Mouse (Mus musculus) intestine, embryonic 15.5 days (tissue): ENCODE measurements around the gene Ifnk. TPM values are rescaled to one million over a fixed set of nuclear protein-coding genes. Genes with fewer than 3 reads are reported as not detected.

Source experiments
- ATAC-seq: fragments of 200-750 bp; cut with Nextera tagmentation; 2 replicates; pipeline ENCODE4 v1.8.0; 2017; ENCODE audit warnings: moderate TSS enrichment, moderate library complexity
- H3K27ac ChIP-seq: fragments of 300-500 bp; sonication (generic); 2 replicates; pipeline ENCODE4 v1.5.1; 2015; ENCODE audit warnings: mild to moderate bottlenecking, inconsistent platforms
- H3K27me3 ChIP-seq: fragments of 300-500 bp; sonication (generic); replicated peaks from 2 replicates; pipeline ENCODE4 v1.6.1; 2015; ENCODE audit warnings: inconsistent platforms
- H3K36me3 ChIP-seq: fragments of 300-500 bp; sonication (generic); 2 replicates; pipeline ENCODE4 v1.6.1; 2015; ENCODE audit warnings: inconsistent platforms
- H3K4me1 ChIP-seq: fragments of 300-500 bp; sonication (generic); replicated peaks from 2 replicates; pipeline ENCODE4 v1.6.1; 2015; ENCODE audit warnings: inconsistent platforms
- H3K4me2 ChIP-seq: fragments of 300-500 bp; sonication (generic); replicated peaks from 2 replicates; pipeline ENCODE4 v1.6.1; 2015; ENCODE audit warnings: mild to moderate bottlenecking, inconsistent platforms
- H3K4me3 ChIP-seq: fragments of 300-500 bp; sonication (generic); replicated peaks from 2 replicates; pipeline ENCODE4 v1.5.1; 2015; ENCODE audit warnings: inconsistent platforms
- H3K9ac ChIP-seq: fragments of 300-500 bp; sonication (generic); 2 replicates; pipeline ENCODE4 v1.6.1; 2015; ENCODE audit warnings: inconsistent platforms
- H3K9me3 ChIP-seq: fragments of 300-500 bp; sonication (generic); 2 replicates; pipeline ENCODE4 v1.6.1; 2016; ENCODE audit warnings: inconsistent platforms
- WGBS: fragments of 180-500 bp; shearing (Covaris S2); methylation state at CpG from one replicate; pipeline ENCODE4 v1.1.7; 2015; 5-methylcytosine and 5-hydroxymethylcytosine counted together
- polyA plus RNA-seq: library from polyadenylated mRNA; unstranded; fragments of >200 nt; fragmentation: Nextera tagmentation; extraction: Ambion mirVana; gene quantifications from 2 replicates; pipeline ENCODE4 v1.2.1, GENCODE M21; 2015

Ifnk gene
- polyA plus RNA-seq: 0.49 and 0.64 TPM in 2 replicates

DNA sequence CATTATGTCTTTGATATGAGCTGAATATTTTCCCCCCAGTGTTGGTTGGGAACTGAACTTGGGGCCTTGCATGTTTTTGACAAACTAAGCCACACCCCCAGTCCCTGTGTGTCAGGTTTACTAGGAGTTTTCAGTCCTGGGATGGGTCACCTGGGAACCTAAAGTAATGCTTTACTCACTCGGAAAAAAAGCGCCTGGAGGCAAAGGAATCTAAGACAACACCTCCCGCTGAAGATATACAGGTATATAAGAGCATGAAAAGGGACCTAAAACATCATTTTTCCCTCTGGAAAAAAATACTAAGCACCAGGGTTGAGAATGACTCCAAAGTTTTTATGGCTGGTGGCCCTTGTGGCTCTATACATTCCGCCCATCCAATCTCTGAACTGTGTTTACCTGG is at the start of gene Ifnk:
Gene Ifnk, plus strand, starts transcription at position 301 of the 400 bp plus-strand sequence.
- no peaks in the 10 kb centered on the region for H3K4me1 ChIP-seq
- H3K4me2 ChIP-seq: no peak within 1 kb of the TSS
- H3K4me3 ChIP-seq: no peak within 1 kb of the TSS
- H3K36me3 ChIP-seq: no peaks in the 10 kb centered on the region
- 84% methylated on average over 4 of the region's 4 CpGs for WGBS
- H3K9ac ChIP-seq: no peak within 1 kb of the TSS
- H3K9me3 ChIP-seq: no peaks in the 10 kb centered on the region
- no peaks in the 10 kb centered on the region for H3K27me3 ChIP-seq
- ATAC-seq: no peak
- H3K27ac ChIP-seq: no peak within 1 kb of the TSS

DNA sequence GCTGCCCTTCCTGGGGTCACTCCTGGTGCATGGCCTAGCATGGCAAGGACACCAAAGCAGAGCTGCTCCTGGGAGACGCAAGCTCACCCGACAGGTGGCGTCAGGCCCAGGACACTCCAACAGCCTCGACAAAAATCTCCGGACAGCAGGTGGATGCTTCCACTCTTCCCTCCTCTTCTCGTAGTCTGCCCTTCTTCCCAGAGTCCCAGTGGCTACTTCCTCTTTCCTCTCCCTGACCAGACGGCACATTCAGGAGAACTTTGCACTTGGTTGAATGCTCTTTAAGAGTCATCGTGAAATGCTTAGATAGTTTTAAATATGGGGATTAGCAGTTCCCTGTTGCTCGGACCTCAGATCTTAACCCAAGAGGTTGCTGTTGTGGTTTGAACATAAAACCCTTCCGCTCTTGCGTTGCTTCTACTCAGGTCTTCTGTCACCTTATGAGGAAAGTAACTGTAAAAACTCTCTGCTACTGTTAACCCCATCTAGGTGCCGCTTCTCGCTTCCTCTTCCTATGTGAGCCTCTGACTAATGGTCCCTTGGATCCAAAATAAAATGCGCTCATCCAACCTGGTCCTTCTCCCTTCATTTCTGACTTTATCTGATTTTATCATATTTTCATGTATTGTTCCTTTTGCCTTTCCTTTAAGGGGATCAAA is 46.6 kb upstream of the Ifnk start:
- no peak overlapping the region for H3K4me3 ChIP-seq
- no peak overlapping the region for H3K27ac ChIP-seq
- no peaks in the 10 kb centered on the region for H3K27me3 ChIP-seq
- ATAC-seq: no peak
- no peaks in the 10 kb centered on the region for H3K36me3 ChIP-seq
- H3K9ac ChIP-seq: no peak overlapping the region
- H3K4me2 ChIP-seq: no peak overlapping the region
- H3K4me1 ChIP-seq: peaks cover 4% of the 10 kb centered on the region
- no peaks in the 10 kb centered on the region for H3K9me3 ChIP-seq
- 85% methylated on average over 14 of the region's 14 CpGs for WGBS

DNA sequence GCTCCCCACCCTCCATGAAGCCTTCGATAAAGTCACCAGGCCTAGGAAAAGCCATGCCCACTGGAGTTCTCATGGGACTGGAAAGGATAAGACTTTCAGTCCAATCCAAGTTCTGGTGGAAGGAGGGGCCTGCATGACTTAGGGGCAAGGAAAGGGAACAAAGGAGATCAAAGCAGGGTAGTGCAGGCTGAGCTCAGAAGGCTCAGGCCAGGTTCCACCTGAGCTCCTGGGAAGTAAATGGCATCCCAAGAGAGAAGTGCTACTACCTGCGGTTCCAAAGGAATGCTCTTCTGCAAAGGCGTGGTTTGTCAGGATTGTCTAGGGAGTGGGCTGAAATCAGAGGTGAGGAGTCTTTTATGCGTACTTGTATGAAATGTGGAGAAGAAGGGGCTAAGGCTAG is 39.4 kb upstream of the Ifnk start:
- Histone ChIP-seq H3K4me3 (no peak overlapping the region), H3K27me3 (no peaks in the 10 kb centered on the region), H3K9me3 (no peaks in the 10 kb centered on the region), H3K4me1 (peaks cover 15% of the 10 kb centered on the region; the same call in 1 of the 2 replicates), H3K27ac (no peak overlapping the region), H3K9ac (no peak overlapping the region), H3K36me3 (no peaks in the 10 kb centered on the region), H3K4me2 (no peak overlapping the region)
- ATAC-seq: peak; percentile 23; the same call in 1 of the 2 replicates
- 83% methylated on average over 4 of the region's 4 CpGs for WGBS

DNA sequence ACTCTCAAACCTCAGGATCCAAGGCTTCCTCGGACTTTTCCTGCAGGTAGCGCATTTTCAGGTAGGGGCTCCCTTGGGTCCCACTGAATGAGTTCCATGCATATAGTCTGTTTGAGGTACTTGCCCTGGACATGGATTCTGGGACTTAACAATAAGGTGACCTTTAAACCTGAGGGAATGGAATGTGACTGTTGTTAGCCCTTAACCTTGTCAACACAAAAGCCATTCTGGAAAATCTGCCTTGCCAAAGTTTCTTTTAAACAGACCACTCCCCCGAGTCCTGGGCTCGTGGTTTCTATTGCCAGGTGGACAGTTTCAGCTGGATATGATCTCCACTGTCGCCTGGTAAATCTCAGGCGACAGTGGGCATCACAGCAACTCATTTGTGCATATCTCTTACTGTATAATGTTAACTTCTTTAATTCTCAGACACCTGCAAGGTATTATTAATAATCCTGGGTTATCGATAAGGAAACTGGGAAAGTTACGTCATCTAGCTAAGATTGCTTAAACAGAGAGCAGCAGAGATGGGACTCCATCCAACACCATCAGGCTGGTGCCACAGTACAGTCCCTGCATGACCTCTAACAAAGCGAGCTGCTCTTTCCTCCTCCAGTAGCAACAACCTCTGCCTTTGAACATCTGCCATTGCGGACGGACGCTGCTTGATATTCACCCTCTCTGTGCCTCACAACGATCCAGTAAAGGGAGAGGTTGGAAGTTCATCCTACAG is 38.2 kb upstream of the Ifnk start:
- Histone ChIP-seq H3K9me3 (no peaks in the 10 kb centered on the region), H3K9ac (no peak overlapping the region), H3K4me3 (no peak overlapping the region), H3K4me2 (no peak overlapping the region), H3K27ac (0 out of 2 replicates have a peak overlapping the region, but pooled peaks have one; percentile 13), H3K36me3 (no peaks in the 10 kb centered on the region), H3K27me3 (no peaks in the 10 kb centered on the region), H3K4me1 (peaks cover 15% of the 10 kb centered on the region; the same call in 1 of the 2 replicates)
- 55% methylated on average over 13 of the region's 13 CpGs for WGBS
- peak; percentile 61 for ATAC-seq

DNA sequence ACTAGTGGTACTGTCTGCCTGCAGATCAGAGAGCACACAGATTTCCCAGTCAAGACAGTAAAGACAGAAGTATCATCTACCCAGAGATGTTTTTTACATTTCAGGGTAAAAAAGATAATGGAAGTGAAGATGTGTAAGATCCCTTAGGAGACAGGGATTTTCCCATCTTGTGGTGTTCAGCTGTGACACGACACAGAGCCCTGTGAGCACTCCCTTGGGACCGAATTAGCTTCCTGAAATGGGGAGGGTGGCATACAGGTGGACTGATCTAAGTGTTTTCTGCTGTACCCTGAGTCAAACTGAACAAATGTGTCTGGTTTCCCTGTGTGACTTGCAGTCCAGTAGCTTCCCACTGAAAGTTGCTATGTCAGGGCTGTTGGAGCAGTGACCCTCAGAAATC is 36.9 kb upstream of the Ifnk start:
- H3K4me1 ChIP-seq: peaks cover 19% of the 10 kb centered on the region; the same call in 1 of the 2 replicates
- 80% methylated on average over 2 of the region's 2 CpGs for WGBS
- H3K9ac ChIP-seq: no peak overlapping the region
- H3K36me3 ChIP-seq: no peaks in the 10 kb centered on the region
- no peak overlapping the region for H3K27ac ChIP-seq
- no peak overlapping the region for H3K4me3 ChIP-seq
- H3K4me2 ChIP-seq: no peak overlapping the region
- H3K9me3 ChIP-seq: no peaks in the 10 kb centered on the region
- ATAC-seq: no peak
- no peaks in the 10 kb centered on the region for H3K27me3 ChIP-seq

DNA sequence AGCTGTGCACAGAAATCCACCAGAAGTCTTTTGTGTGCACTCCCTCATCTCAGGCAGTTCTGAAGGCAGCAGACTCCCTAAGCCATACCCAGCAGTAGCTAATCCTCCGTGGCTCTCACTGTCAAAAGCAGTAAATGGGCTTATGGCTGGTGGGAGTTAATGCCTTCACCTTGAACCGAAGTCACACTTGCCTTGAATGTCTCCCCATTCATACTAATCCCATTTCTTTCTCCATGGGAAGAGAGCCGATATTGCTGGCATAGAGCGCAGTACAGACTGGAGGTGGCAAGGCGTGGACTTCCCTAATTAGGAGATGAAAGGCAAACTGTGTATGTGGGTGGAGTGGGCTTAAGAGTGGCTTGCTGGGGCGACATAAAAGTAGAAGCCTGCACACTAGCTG is 35.9 kb upstream of the Ifnk start:
- no peak for ATAC-seq
- no peaks in the 10 kb centered on the region for H3K27me3 ChIP-seq
- no peak overlapping the region for H3K27ac ChIP-seq
- no peaks in the 10 kb centered on the region for H3K36me3 ChIP-seq
- 80% methylated on average over 6 of the region's 6 CpGs for WGBS
- no peak overlapping the region for H3K4me2 ChIP-seq
- no peak overlapping the region for H3K4me3 ChIP-seq
- no peak overlapping the region for H3K9ac ChIP-seq
- peaks cover 21% of the 10 kb centered on the region; the same call in 1 of the 2 replicates for H3K4me1 ChIP-seq
- H3K9me3 ChIP-seq: no peaks in the 10 kb centered on the region

DNA sequence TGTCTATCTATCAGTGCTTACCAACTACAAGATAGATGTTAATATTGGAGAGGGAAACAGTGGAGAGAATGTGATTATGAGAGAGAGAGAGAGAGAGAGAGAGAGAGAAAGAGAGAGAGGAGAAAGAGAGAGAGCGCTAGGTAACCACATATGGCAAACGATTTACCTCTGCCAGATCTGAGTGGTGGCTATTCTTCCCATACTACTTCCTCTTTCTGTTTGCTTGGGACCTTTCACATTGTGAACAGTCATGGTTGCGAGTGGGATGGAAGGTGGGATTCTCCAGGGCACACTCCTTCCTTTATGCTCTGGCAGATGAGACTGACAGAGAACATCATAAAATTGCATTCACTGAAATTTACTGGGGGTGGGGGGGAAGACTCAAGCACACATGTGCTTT is 34.7 kb upstream of the Ifnk start:
- Histone ChIP-seq H3K9ac (no peak overlapping the region), H3K27ac (no peak overlapping the region), H3K36me3 (no peaks in the 10 kb centered on the region), H3K4me3 (no peak overlapping the region), H3K9me3 (no peaks in the 10 kb centered on the region), H3K27me3 (no peaks in the 10 kb centered on the region), H3K4me2 (no peak overlapping the region), H3K4me1 (peaks cover 25% of the 10 kb centered on the region; the same call in 1 of the 2 replicates)
- ATAC-seq: no peak
- WGBS: 90% methylated on average over 3 of the region's 3 CpGs

DNA sequence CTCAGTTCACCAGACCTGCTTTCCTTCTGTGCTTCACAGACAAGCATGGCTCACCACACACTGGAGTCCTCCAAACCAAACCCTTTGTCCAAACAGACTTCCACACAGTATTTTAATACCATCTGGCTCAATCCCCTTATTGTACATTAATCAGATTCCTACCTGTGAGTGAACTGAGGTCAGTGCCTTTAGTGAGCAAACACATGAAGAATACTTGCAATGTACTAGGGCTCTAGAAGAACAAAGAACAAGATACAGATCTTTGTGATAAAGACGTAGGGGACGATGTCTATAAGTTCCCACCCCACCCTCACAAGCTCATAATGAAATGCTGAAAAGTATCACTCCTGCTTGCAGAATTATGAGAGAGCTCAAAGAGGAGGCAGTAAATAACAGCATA is 33.0 kb upstream of the Ifnk start:
- Histone ChIP-seq H3K4me1 (peaks cover 25% of the 10 kb centered on the region; the same call in 1 of the 2 replicates), H3K36me3 (no peaks in the 10 kb centered on the region), H3K9ac (no peak overlapping the region), H3K27ac (no peak overlapping the region), H3K27me3 (no peaks in the 10 kb centered on the region), H3K9me3 (no peaks in the 10 kb centered on the region), H3K4me2 (no peak overlapping the region), H3K4me3 (no peak overlapping the region)
- WGBS: 57% methylated on average over 2 of the region's 2 CpGs
- ATAC-seq: 0 out of 2 replicates have a peak, but pooled peaks have one; percentile 2

DNA sequence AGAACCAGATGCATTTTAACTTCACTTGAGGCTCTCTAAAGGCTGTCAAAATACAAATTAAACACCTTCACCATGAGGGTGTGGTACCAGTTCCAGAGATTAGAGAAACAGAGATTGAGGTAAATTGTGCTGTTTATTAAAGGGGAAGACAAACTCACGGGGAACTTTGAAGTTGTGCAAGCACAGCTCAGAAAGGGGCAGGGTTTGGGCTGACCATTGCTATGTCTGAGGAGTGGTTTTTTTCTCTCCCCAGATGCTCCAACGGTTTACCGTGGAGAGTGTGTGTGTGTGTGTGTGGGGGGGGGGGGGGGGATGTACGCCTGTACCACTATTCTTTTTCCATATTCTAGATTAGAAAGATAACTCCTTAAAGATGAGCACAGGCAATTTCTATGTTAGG is 31.7 kb upstream of the Ifnk start:
- H3K27me3 ChIP-seq: no peaks in the 10 kb centered on the region
- no peak for ATAC-seq

DNA sequence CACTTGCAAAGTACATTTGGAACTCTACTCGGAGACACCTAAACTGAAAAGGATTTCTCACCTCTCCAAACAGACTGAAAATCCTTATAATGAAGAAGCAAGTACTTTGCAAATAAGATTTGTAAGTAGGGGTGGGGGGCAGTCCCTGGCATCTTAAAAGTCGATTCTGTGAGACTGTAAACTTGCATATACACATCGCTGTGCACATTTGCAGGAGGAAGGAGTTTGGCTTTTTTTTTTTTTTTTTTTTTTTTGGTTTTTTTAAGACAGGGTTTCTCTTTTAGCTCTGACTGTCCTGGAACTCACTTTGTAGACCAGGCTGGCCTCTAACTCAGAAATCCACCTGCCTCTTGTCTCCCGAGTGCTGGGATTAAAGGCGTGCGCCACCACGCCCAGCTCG is 31.3 kb upstream of the Ifnk start:
- Histone ChIP-seq H3K4me3 (no peak overlapping the region), H3K36me3 (no peaks in the 10 kb centered on the region), H3K9ac (no peak overlapping the region), H3K9me3 (no peaks in the 10 kb centered on the region), H3K4me1 (peaks cover 26% of the 10 kb centered on the region), H3K27ac (no peak overlapping the region), H3K4me2 (no peak overlapping the region), H3K27me3 (no peaks in the 10 kb centered on the region)
- WGBS: 82% methylated on average over 8 of the region's 8 CpGs
- no peak for ATAC-seq

More for the DNA sequence above, 31.7 kb upstream of the Ifnk start:
- Histone ChIP-seq H3K27ac (no peak overlapping the region), H3K4me3 (no peak overlapping the region), H3K4me2 (no peak overlapping the region), H3K9ac (no peak overlapping the region), H3K4me1 (peaks cover 22% of the 10 kb centered on the region), H3K9me3 (no peaks in the 10 kb centered on the region), H3K36me3 (no peaks in the 10 kb centered on the region)
- 34% methylated on average over 4 of the region's 4 CpGs for WGBS

DNA sequence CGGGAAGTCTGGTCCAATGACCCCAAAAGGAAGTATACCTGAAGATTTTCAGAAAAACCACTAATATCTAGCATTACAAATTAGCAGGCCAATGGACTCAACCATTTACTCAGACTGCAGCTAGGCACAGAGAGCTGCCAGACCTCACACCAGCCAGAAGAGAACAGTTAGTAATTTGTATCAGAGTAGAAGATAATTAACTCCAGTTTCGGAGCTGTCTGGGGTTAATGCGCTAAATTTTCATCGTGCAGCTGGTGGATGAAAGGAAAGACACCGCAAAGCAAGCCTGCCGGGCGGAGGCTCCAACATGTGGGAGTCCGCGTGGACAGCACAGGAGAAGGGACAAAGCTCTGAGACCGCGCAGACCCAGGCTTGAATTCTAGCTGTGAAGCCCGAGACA is 30.8 kb upstream of the Ifnk start:
- Histone ChIP-seq H3K27ac (no peak overlapping the region), H3K4me1 (peaks cover 26% of the 10 kb centered on the region), H3K9me3 (no peaks in the 10 kb centered on the region), H3K9ac (no peak overlapping the region), H3K36me3 (no peaks in the 10 kb centered on the region), H3K27me3 (no peaks in the 10 kb centered on the region), H3K4me2 (no peak overlapping the region), H3K4me3 (no peak overlapping the region)
- no peak for ATAC-seq
- WGBS: 70% methylated on average over 12 of the region's 12 CpGs

DNA sequence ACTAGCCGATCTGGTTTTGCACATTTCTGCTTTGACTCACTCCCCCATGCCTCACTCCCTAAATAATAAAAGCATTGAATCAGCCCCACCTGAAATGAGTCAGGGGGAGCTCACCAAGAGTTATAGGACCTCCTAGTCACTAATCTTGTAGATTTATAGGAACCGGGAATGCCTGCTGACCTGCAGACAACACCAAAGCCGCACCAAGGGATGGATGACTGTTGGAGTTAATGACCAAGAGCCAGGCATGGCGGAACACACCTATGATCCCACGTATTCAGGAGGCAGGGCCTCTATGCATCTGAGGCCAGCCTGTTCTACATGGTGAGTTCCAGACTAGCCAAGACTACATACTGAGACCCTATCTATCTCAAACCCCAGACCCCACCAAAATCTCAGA is 28.8 kb upstream of the Ifnk start:
- WGBS: 56% methylated on average over 5 of the region's 5 CpGs
- Histone ChIP-seq H3K9ac (no peak overlapping the region), H3K4me3 (no peak overlapping the region), H3K36me3 (no peaks in the 10 kb centered on the region), H3K4me1 (peaks cover 31% of the 10 kb centered on the region), H3K27me3 (no peaks in the 10 kb centered on the region), H3K27ac (0 out of 2 replicates have a peak overlapping the region, but pooled peaks have one; percentile 54), H3K4me2 (no peak overlapping the region), H3K9me3 (no peaks in the 10 kb centered on the region)
- 0 out of 2 replicates have a peak, but pooled peaks have one; percentile 8 for ATAC-seq
